Mouse (Mus musculus) ES-Bruce4 (cell line): ENCODE measurements around the gene Ndufa6. TPM values are rescaled to one million over a fixed set of nuclear protein-coding genes. Genes with fewer than 3 reads are reported as not detected.

Experiments
- H3K27ac ChIP-seq: 2 replicates; pipeline ENCODE4 v1.5.1; 2012; ENCODE audit warnings: low read length, inconsistent platforms; ENCODE audit not compliant: insufficient read depth
- H3K27me3 ChIP-seq: 2 replicates; pipeline ENCODE4 v1.6.1; 2012; ENCODE audit warnings: mild to moderate bottlenecking, low read length, inconsistent platforms; ENCODE audit not compliant: control insufficient read depth, poor library complexity, insufficient read depth, severe bottlenecking
- H3K36me3 ChIP-seq: 2 replicates; pipeline ENCODE4 v1.6.1; 2012; ENCODE audit warnings: inconsistent platforms, mild to moderate bottlenecking, low read length, moderate library complexity; ENCODE audit not compliant: control insufficient read depth, poor library complexity, insufficient read depth, severe bottlenecking
- H3K4me1 ChIP-seq: one replicate; pipeline ENCODE4 v1.8.1; 2011; ENCODE audit warnings: low read length; ENCODE audit not compliant: control insufficient read depth, insufficient read depth
- H3K4me3 ChIP-seq: 2 replicates; pipeline ENCODE4 v1.5.1; 2011; ENCODE audit warnings: low read depth, mild to moderate bottlenecking, low read length
- H3K9ac ChIP-seq: 2 replicates; pipeline ENCODE4 v1.6.1; 2012; ENCODE audit warnings: low read depth, mild to moderate bottlenecking, inconsistent platforms; ENCODE audit not compliant: poor library complexity, severe bottlenecking
- H3K9me3 ChIP-seq: replicated peaks from 2 replicates; pipeline ENCODE4 v1.6.1; 2012; ENCODE audit warnings: mild to moderate bottlenecking, low read length, inconsistent platforms; ENCODE audit not compliant: control insufficient read depth, poor library complexity, insufficient read depth, severe bottlenecking
- CTCF ChIP-seq: IDR thresholded peaks from one replicate; pipeline ENCODE4 v1.8.1; 2011; ENCODE audit warnings: low read depth, low read length
- EP300 ChIP-seq: IDR thresholded peaks from 2 replicates; pipeline ENCODE4 v1.6.1; 2011; ENCODE audit warnings: low read depth, low read length; ENCODE audit not compliant: insufficient read depth
- POLR2A ChIP-seq: IDR thresholded peaks from one replicate; pipeline ENCODE4 v1.8.1; 2011; ENCODE audit warnings: low read length; ENCODE audit not compliant: insufficient read depth
- polyA plus RNA-seq: library from polyadenylated mRNA; stranded (reverse); fragments of >200 nt; gene quantifications from 2 replicates; pipeline ENCODE4 v1.2.4, GENCODE M21; 2011; ENCODE audit warnings: low read depth; ENCODE audit not compliant: missing spikeins, insufficient read depth, insufficient read length

Ndufa6 gene
- polyA plus RNA-seq, 1 experiment = 236 TPM

- Histone ChIP-seq H3K4me1 (no peaks in the 10 kb centered on the region), H3K9me3 (0 out of 2 replicates have a peak, but pooled peaks cover 6% of the 10 kb centered on the region), H3K27me3 (no peaks in the 10 kb centered on the region), H3K36me3 (no peaks in the 10 kb centered on the region), H3K9ac (no peak overlapping the region), H3K27ac (no peak overlapping the region), H3K4me3 (no peak overlapping the region)
- no peak for TF ChIP-seq POLR2A
- TF ChIP-seq CTCF = no peak
- TF ChIP-seq EP300 = no peak
These were observed 31.6 kb upstream of the Ndufa6 start for GRCm38 (mm10) chr15:82385729-82386128.

GRCm38 (mm10) chr15:82382441-82382840 lies 28.3 kb upstream of the Ndufa6 start:
- Histone ChIP-seq H3K9ac (no peak overlapping the region), H3K9me3 (0 out of 2 replicates have a peak, but pooled peaks cover 6% of the 10 kb centered on the region), H3K27me3 (no peaks in the 10 kb centered on the region), H3K4me3 (no peak overlapping the region), H3K4me1 (no peaks in the 10 kb centered on the region), H3K36me3 (no peaks in the 10 kb centered on the region), H3K27ac (no peak overlapping the region)
- TF ChIP-seq EP300 = no peak
- no peak for TF ChIP-seq POLR2A
- no peak for TF ChIP-seq CTCF

GRCm38 (mm10) chr15:82380714-82381062 lies 26.6 kb upstream of the Ndufa6 start:
- Histone ChIP-seq H3K9me3 (0 out of 2 replicates have a peak, but pooled peaks cover 6% of the 10 kb centered on the region), H3K4me3 (peak overlapping the region; percentile 54), H3K4me1 (no peaks in the 10 kb centered on the region), H3K27ac (no peak overlapping the region), H3K36me3 (no peaks in the 10 kb centered on the region), H3K27me3 (no peaks in the 10 kb centered on the region), H3K9ac (no peak overlapping the region)
- TF ChIP-seq CTCF (no peak), POLR2A (no peak), EP300 (no peak)

GRCm38 (mm10) chr15:82379871-82380713 lies 26.0 kb upstream of the Ndufa6 start, which contains the start of gene Cyp2d22:
TSS of gene Cyp2d22 (minus strand) at chr15:82380260.
- Histone ChIP-seq H3K9ac (peak within 1 kb of the TSS; percentile 1; the same call in 1 of the 2 replicates), H3K9me3 (0 out of 2 replicates have a peak, but pooled peaks cover 6% of the 10 kb centered on the region), H3K27ac (no peak within 1 kb of the TSS), H3K27me3 (no peaks in the 10 kb centered on the region), H3K4me1 (no peaks in the 10 kb centered on the region), H3K36me3 (no peaks in the 10 kb centered on the region), H3K4me3 (peak within 1 kb of the TSS; percentile 54)
- no peak for TF ChIP-seq CTCF
- no peak for TF ChIP-seq POLR2A

- no peak for TF ChIP-seq CTCF
- TF ChIP-seq POLR2A = no peak
- no peak for TF ChIP-seq EP300
- no peaks in the 10 kb centered on the region for H3K4me1 ChIP-seq
- H3K9ac ChIP-seq = peak overlapping the region; percentile 1; the same call in 1 of the 2 replicates
- 0 out of 2 replicates have a peak, but pooled peaks cover 6% of the 10 kb centered on the region for H3K9me3 ChIP-seq
- H3K27ac ChIP-seq = no peak overlapping the region
- H3K4me3 ChIP-seq = peak overlapping the region; percentile 54
- H3K36me3 ChIP-seq = no peaks in the 10 kb centered on the region
- H3K27me3 ChIP-seq = no peaks in the 10 kb centered on the region
These were observed 25.4 kb upstream of the Ndufa6 start for GRCm38 (mm10) chr15:82379511-82379870.

GRCm38 (mm10) chr15:82378261-82379180 lies 24.4 kb upstream of the Ndufa6 start:
- Histone ChIP-seq H3K4me1 (no peaks in the 10 kb centered on the region), H3K4me3 (no peak overlapping the region), H3K27ac (no peak overlapping the region), H3K9ac (no peak overlapping the region), H3K36me3 (no peaks in the 10 kb centered on the region), H3K27me3 (no peaks in the 10 kb centered on the region), H3K9me3 (0 out of 2 replicates have a peak, but pooled peaks cover 6% of the 10 kb centered on the region)
- TF ChIP-seq EP300 (no peak), CTCF (no peak)
